Mouse (Mus musculus) lung, adult 18-20 months (tissue): ENCODE data around the gene Sgms1.
A peak's percentile ranks its signal among the peaks of the same experiment; 100 is the strongest.

Source experiments
- DNase-seq, 2 experiments: peaks; one replicate each; pipeline ENCODE4 v3.0.0; 2022; ENCODE audit warnings: mixed read lengths in 2 of 2

The Sgms1 gene

GRCm38 (mm10) chr19:32291130-32291529 is 98.4 kb downstream of the Sgms1 start:
- DNase-seq = no peak

DNA sequence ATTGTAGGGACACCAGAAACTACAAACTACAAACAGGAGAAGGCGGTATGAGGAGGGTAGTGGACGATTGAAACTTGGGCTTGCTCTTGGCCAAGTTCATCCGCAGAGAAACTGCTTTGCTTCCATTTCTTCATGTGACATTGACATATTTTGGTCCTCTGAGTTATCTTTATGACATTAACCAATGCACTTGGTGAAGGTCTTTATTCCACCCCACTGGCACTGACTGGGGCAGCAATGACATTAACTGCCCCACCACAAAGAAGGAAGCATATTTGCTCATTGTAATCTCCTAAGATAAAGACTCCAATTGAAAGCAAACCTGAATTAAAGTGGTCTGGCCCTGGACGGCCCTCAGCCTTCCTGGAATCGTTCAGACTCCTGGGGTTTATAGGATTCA is 100.6 kb downstream of the Sgms1 start:
- DNase-seq = no peak

- no peak for DNase-seq
Observed at GRCm38 (mm10) chr19:32287839-32288238, 101.7 kb downstream of the Sgms1 start.

- DNase-seq = no peak
Observed at GRCm38 (mm10) chr19:32285455-32285831, 104.1 kb downstream of the Sgms1 start.

- no peak for DNase-seq
Observed at GRCm38 (mm10) chr19:32284681-32285454, 104.6 kb downstream of the Sgms1 start.

DNA sequence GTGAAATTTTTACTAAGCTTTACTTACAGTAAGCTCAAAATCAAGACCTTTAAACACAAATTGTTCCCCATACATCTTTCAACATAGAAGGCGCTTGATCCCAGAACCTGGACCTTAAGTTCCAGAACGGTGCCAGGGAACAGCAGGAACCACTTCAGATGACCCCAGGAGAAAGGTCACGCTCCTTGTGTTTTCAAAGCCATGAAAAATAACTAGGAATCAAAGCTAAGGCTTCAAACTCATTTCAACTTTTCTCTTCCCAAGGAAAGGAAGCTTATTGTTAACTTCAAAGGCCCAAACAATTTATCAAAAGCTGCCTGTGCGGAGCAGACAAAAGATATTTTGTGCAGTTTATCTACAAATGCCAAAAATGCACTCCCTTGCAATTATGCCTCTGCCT is 107.6 kb downstream of the Sgms1 start:
- no peak for DNase-seq

GRCm38 (mm10) chr19:32280380-32280779 is 109.1 kb downstream of the Sgms1 start:
- no peak for DNase-seq

DNA sequence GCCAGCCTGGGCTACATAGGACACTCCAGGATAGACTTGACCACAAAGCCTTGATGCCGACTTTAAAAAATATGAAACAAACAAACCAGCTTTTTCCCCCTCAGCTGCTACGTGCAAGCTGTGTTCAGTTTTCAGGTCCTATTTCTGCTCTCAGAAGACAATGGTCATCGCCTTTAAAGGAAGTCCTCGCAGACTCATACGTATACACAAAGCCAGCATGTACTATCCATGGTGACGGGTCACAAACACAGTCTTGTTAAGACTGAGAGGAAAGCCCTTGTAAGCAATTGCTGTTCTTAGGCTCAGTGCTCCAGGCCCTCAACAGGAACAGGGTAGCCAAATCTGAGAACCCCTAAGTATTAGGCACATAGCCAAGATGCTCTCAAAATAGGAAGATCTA is 110.1 kb downstream of the Sgms1 start:
- no peak for DNase-seq

- DNase-seq = no peak
Observed at GRCm38 (mm10) chr19:32277869-32278268, 111.6 kb downstream of the Sgms1 start.

GRCm38 (mm10) chr19:32277287-32277686 is 112.2 kb downstream of the Sgms1 start:
- no peak for DNase-seq

- no peak for DNase-seq
Observed at GRCm38 (mm10) chr19:32276817-32277216, 112.7 kb downstream of the Sgms1 start.

DNA sequence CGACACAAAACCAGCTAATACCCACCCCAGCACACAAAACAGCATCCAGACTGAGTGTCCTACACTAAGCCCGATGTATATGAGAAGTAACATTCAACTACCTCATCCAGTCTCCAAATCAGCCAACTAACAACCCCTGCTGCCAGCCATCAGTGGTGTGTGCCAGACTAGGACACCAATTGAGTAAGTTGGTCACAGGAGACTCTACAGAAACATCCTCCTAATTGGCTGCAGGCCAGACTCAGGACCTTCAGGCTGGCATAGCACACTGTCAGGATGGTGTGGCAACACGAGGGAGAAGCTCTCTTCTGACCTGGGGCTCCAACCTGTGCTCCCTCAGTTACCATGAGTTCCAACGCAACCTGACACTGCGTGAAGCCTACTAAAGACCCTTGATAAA is 113.3 kb downstream of the Sgms1 start:
- no peak for DNase-seq

- no peak for DNase-seq
Observed at GRCm38 (mm10) chr19:32275068-32275925, 114.2 kb downstream of the Sgms1 start.

- no peak for DNase-seq
Observed at GRCm38 (mm10) chr19:32274145-32274544, 115.4 kb downstream of the Sgms1 start.

GRCm38 (mm10) chr19:32273714-32274113 is 115.8 kb downstream of the Sgms1 start:
- DNase-seq = no peak

DNA sequence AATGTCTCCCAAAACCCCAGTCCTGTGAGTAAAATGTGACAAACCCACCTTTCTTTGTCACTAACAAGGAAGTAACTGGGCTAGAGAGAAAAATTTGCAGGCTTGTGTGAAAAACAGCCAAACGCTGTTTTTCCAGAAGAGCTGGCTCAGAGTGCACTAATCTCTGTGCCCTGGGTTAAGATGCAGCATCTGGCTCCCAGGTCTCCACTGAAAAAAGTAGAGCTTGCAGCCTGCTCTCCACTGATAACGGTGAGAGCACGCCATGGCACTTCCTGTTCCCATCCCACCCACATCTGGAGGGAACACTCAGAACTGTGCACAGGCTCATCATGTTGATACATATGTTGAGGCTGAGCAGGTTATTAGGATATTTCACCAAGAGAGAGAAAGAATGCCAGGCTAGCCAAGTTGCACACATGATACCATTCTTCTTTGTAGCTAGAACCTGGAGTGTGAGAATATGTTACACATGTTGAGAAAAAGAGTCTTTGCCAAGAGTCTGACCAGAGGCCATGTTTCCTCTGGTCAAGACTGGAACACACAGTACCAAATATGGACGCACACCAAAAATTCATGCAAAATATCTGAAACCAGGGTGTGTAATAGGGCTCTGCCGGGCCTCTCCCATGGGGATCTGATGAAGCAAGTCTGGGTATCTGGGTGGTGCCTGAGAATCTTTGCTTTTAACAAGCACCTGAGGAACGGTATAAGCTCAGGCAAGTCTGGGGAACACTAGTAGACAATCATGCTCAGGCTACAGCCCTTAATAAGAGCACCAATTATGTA is 116.8 kb downstream of the Sgms1 start:
- no peak for DNase-seq

- DNase-seq = no peak
Observed at GRCm38 (mm10) chr19:32271455-32272200, 117.9 kb downstream of the Sgms1 start.

DNA sequence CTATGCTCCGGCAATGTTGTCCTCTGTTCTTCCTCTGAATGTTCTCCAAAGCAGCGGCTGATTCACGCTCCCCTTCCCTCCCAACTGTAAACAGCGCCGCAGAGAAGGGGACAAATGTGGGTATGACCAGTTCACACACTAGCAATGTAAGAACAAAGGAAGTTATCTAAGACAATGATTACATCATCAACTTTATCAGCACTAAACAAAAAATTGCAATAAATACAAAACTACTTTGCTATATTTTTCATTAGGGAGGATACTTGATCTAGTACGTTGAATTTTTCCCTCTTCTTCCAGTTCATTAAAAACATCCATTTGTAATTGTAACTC is 119.7 kb downstream of the Sgms1 start:
- peak in 1 of 2 experiments; percentile 44 for DNase-seq

DNA sequence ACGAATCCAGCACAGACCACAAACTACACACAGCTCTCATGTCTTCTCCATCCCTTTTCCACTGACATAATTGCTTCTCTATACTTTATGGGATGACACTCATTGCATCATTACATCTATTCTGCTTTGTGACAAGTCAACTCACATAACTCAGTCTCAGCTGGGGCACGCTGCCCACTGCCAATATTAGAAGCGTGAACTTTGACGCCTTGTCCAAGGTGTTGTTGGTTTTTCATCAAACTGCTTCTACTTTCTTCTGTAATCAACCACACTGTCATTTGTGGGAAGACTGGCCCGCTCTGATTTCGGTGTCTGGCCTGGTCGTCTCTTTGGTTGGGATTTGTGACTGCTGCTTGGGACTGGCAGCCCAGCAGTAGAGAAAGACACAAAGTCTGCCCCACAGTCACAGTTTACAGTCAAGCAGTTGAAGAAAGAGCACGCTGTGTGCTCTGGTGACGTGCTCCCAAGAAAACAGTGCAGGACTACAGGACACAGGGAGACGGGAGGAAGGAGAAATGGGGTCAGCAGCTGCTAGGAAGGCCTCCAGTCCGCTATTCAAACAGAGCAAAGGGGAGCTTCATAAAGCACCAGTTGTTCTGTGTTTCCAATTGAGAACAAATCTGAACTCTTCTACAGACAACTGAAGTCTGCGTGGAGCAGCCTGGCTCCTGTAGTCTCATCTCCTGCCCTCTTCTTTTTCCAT is 120.2 kb downstream of the Sgms1 start:
- no peak for DNase-seq

- DNase-seq = no peak
Observed at GRCm38 (mm10) chr19:32268562-32268961, 121.0 kb downstream of the Sgms1 start.

DNA sequence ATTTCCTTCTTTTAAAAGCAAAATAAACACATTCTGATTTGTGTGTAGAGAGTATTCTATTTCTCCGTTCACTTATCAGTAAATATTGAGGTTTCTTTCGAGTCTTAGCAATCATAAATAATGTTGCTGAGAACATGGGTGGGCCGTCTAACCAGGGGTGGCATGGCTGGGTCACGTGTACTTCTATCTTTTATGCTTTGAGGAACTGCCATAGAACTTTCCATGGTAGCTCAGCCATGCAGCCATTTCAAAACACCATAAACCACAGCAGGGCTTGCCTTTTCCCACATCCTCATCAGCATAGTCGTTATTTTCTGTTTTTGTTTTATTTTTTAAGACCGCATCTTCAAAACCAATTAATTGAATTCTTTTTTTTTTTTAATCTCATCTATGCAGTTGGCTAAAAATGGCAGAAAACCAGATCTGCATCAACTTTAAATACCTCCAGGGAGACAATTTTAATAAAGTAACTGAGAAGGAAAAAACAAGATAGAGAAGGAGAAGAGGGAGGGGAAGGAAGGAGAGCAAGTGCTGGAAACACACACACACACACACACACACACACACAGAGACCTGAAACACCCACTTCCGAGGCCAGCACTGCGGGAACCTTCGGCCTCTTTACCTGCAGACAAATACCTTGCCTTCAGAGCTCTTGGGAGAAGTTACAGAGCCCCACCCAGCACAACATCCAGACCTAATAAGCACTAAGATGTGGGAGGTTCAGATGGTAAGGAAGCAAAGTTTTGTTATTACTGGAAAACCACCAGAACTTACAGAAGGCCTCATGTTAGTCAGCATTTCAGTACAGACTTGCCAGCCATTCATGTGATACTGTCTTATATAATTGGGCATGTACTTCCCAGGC is 122.9 kb downstream of the Sgms1 start:
- no peak for DNase-seq
